In the genomic region with DNA sequence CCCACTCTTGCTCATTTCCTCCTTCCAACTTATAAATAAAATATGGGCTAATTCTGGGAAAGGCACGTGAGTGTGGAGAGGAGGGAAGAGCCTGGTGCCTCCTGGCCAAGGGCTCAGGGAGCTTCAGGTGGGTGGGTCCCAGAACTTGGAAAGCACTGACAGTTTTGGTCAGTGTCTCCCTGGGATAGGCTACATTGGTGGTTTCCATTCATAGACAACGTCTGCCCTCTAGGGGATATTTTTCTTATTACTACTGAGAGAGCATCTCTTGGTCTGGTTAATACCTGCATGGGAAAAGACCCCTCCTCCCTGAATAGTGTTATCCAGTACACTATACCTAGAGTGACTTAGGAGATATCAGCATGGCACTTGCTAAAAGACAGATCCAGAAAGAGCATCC, we compare ENCODE assay signal across 10 mouse cellular contexts. TPM values are rescaled to one million over a fixed set of nuclear protein-coding genes. Genes with fewer than 3 reads are reported as not detected.
DNase-seq lines count a peak whose midpoint lies in the region; ATAC-seq and TF ChIP-seq lines count a peak whose summit lies in the region.
"Had no signal": no experiment of that assay in that cellular context is flagged by ENCODE, and none has a peak within 500 bp of the region (broad histone marks: within the 10 kb centered on the region; RNA-seq: fewer than 3 reads in every experiment).

No protein-coding gene starts in this region.

- TF ChIP-seq POLR2A in MEL (IDR thresholded peaks at IDR 0.05; ENCODE audit: control insufficient read depth in 1 of 2, insufficient read depth in 1 of 2, low read depth in 1 of 2, low read length in 2 of 2, poor library complexity in 1 of 2): no peak

- H3K27ac ChIP-seq in hindbrain, embryonic 15.5 days (replicated peaks): no peak overlapping the region
- no peak overlapping the region for H3K27ac ChIP-seq in hindbrain, embryonic 14.5 days
- H3K27ac ChIP-seq in MEL (ENCODE audit: control insufficient read depth, low read depth, low read length): no peak overlapping the region
- no peak overlapping the region for H3K27ac ChIP-seq in intestine, embryonic 15.5 days
- H3K27ac ChIP-seq: limb, embryonic 12.5 days had no signal

- H3K9ac ChIP-seq in hindbrain, embryonic 15.5 days: no peak overlapping the region
- H3K9ac ChIP-seq in hindbrain, embryonic 14.5 days: no peak overlapping the region
- H3K9ac ChIP-seq in MEL (ENCODE audit: control insufficient read depth, low read depth, low read length, poor library complexity, severe bottlenecking): no peak overlapping the region
- H3K9ac ChIP-seq in intestine, embryonic 15.5 days: no peak overlapping the region
- H3K9ac ChIP-seq: limb, embryonic 12.5 days had no signal

- peak; percentile 84 for TF ChIP-seq RAD21 in MEL (IDR thresholded peaks at IDR 0.05; ENCODE audit: low read depth, low read length)

- TF ChIP-seq CTCF in MEL (IDR thresholded peaks at IDR 0.05 in 2 of 3, conservative IDR thresholded peaks at IDR 0.05 in 1 of 3; ENCODE audit: control insufficient read depth in 1 of 3, insufficient read depth in 1 of 3, low read depth in 2 of 3, low read length in 3 of 3, poor library complexity in 1 of 3, severe bottlenecking in 1 of 3): peak; percentile 17 to 76 (median 48); a peak in 5 of 6 replicates

- ATAC-seq in hindbrain, embryonic 15.5 days (ENCODE audit: low FRiP score, low read depth): peak; percentile 48; the same call in 1 of the 2 replicates
- ATAC-seq in hindbrain, embryonic 14.5 days (ENCODE audit: low FRiP score): no peak
- ATAC-seq in intestine, embryonic 15.5 days: peak; percentile 45; the same call in 1 of the 2 replicates
- ATAC-seq in activated CD4-positive, CD25-positive, alpha-beta regulatory T cell, adult 4 months: no peak

- H3K4me3 ChIP-seq in hindbrain, embryonic 15.5 days: no peak overlapping the region
- no peak overlapping the region for H3K4me3 ChIP-seq in hindbrain, embryonic 14.5 days (replicated peaks; ENCODE audit: low read length)
- no peak overlapping the region for H3K4me3 ChIP-seq in MEL (ENCODE audit: control insufficient read depth in 1 of 2, insufficient read depth in 1 of 2, low read depth in 2 of 2, low read length in 2 of 2)
- no peak overlapping the region for H3K4me3 ChIP-seq in intestine, embryonic 15.5 days (replicated peaks)
- H3K4me3 ChIP-seq: limb, embryonic 12.5 days had no signal

- 6% methylated on average over 2 of the region's 2 CpGs for WGBS in hindbrain, embryonic 15.5 days
- 10% methylated on average over 2 of the region's 2 CpGs for WGBS in hindbrain, embryonic 14.5 days
- WGBS in intestine, embryonic 15.5 days: 8% methylated on average over 2 of the region's 2 CpGs

- no peak for DNase-seq in hindbrain, embryonic 14.5 days (ENCODE audit: low spot score)
- DNase-seq in 416B (ENCODE audit: low read depth): peak; percentile 59
- peak; percentile 56 for DNase-seq in MEL (ENCODE audit: low read depth, low spot score)
- DNase-seq in left cerebral cortex, adult 11 months (ENCODE audit: low spot score): no peak
- no peak for DNase-seq in adrenal gland, postnatal 36 days

- H3K79me2 ChIP-seq in MEL (ENCODE audit: control insufficient read depth, insufficient read depth, low read length, poor library complexity): no peaks in the 10 kb centered on the region

- no peaks in the 10 kb centered on the region for H3K9me3 ChIP-seq in hindbrain, embryonic 15.5 days
- no peaks in the 10 kb centered on the region for H3K9me3 ChIP-seq in hindbrain, embryonic 14.5 days (ENCODE audit: control insufficient read depth, low read length)
- H3K9me3 ChIP-seq in MEL (replicated peaks; ENCODE audit: insufficient read depth, low read length): no peaks in the 10 kb centered on the region
- H3K9me3 ChIP-seq in intestine, embryonic 15.5 days: no peaks in the 10 kb centered on the region
- H3K9me3 ChIP-seq: limb, embryonic 12.5 days had no signal

- no peaks in the 10 kb centered on the region for H3K36me3 ChIP-seq in hindbrain, embryonic 15.5 days
- no peaks in the 10 kb centered on the region for H3K36me3 ChIP-seq in hindbrain, embryonic 14.5 days (replicated peaks; ENCODE audit: control insufficient read depth, insufficient read depth)
- H3K36me3 ChIP-seq in MEL (ENCODE audit: control insufficient read depth in 1 of 2, insufficient read depth in 2 of 2, low read length in 2 of 2): no peaks in the 10 kb centered on the region
- H3K36me3 ChIP-seq in intestine, embryonic 15.5 days: no peaks in the 10 kb centered on the region
- H3K36me3 ChIP-seq: limb, embryonic 12.5 days had no signal

- TF ChIP-seq EP300 in MEL (IDR thresholded peaks at IDR 0.05; ENCODE audit: low read depth in 1 of 2, low read length in 2 of 2): no peak

- no peaks in the 10 kb centered on the region for H3K4me1 ChIP-seq in hindbrain, embryonic 15.5 days (replicated peaks)
- H3K4me1 ChIP-seq in hindbrain, embryonic 14.5 days (replicated peaks; ENCODE audit: control insufficient read depth, insufficient read depth, low read length): no peaks in the 10 kb centered on the region
- no peaks in the 10 kb centered on the region; a peak in 1 of 4 replicates for H3K4me1 ChIP-seq in MEL (ENCODE audit: control insufficient read depth in 1 of 2, insufficient read depth in 2 of 2, low read length in 2 of 2)
- H3K4me1 ChIP-seq in intestine, embryonic 15.5 days (replicated peaks): no peaks in the 10 kb centered on the region
- H3K4me1 ChIP-seq: limb, embryonic 12.5 days had no signal

- no peaks in the 10 kb centered on the region for H3K27me3 ChIP-seq in hindbrain, embryonic 15.5 days
- no peaks in the 10 kb centered on the region for H3K27me3 ChIP-seq in hindbrain, embryonic 14.5 days (ENCODE audit: control insufficient read depth, insufficient read depth, low read length)
- peaks cover 0 to 4% of the 10 kb centered on the region in 2 experiments; a peak in 2 of 4 replicates for H3K27me3 ChIP-seq in MEL (ENCODE audit: control insufficient read depth in 1 of 2, insufficient read depth in 2 of 2, low read length in 2 of 2)
- no peaks in the 10 kb centered on the region for H3K27me3 ChIP-seq in intestine, embryonic 15.5 days (replicated peaks)
- H3K27me3 ChIP-seq: limb, embryonic 12.5 days had no signal

- H3K4me2 ChIP-seq in hindbrain, embryonic 15.5 days: no peak overlapping the region
- no peak overlapping the region for H3K4me2 ChIP-seq in hindbrain, embryonic 14.5 days (replicated peaks)
- H3K4me2 ChIP-seq in intestine, embryonic 15.5 days (replicated peaks): no peak overlapping the region
- H3K4me2 ChIP-seq: limb, embryonic 12.5 days had no signal

TF ChIP-seq in MEL, 35 proteins besides CTCF, POLR2A, EP300 and RAD21:
- no peak for TF ChIP-seq MAZ (IDR thresholded peaks at IDR 0.05; ENCODE audit: low read depth, low read length)
- TF ChIP-seq TBP (IDR thresholded peaks at IDR 0.05; ENCODE audit: low read depth, low read length): no peak
- TF ChIP-seq SMC3 (IDR thresholded peaks at IDR 0.05; ENCODE audit: low read depth, low read length): peak; percentile 61
- no peak for TF ChIP-seq ZNF384 (IDR thresholded peaks at IDR 0.05; ENCODE audit: low read depth, low read length)
- TF ChIP-seq USF1 (IDR thresholded peaks at IDR 0.05; ENCODE audit: low read depth, low read length): no peak
- no peak for TF ChIP-seq UBTF (IDR thresholded peaks at IDR 0.05; ENCODE audit: borderline replicate concordance, insufficient read depth, low read depth, low read length)
- TF ChIP-seq ETS1 (IDR thresholded peaks at IDR 0.05; ENCODE audit: low read depth, low read length): no peak
- TF ChIP-seq BHLHE40 (IDR thresholded peaks at IDR 0.05; ENCODE audit: borderline replicate concordance, low read depth, low read length): no peak
- TF ChIP-seq SIN3A (IDR thresholded peaks at IDR 0.05; ENCODE audit: low read length): no peak
- no peak for TF ChIP-seq GABPA (IDR thresholded peaks at IDR 0.05; ENCODE audit: low read depth, low read length)
- TF ChIP-seq TAL1 (IDR thresholded peaks at IDR 0.05; ENCODE audit: low read length): no peak
- TF ChIP-seq ZKSCAN1 (IDR thresholded peaks at IDR 0.05; ENCODE audit: low read depth, low read length): no peak
- TF ChIP-seq ZMIZ1 (IDR thresholded peaks at IDR 0.05; ENCODE audit: low read depth, low read length): no peak
- no peak for TF ChIP-seq KAT2A (conservative IDR thresholded peaks at IDR 0.05; ENCODE audit: low read depth, low read length)
- TF ChIP-seq ZC3H11A (IDR thresholded peaks at IDR 0.05; ENCODE audit: low read depth, low read length): peak; percentile 41
TF ChIP-seq in MEL: peak in this region for 2.

RNA-seq across cellular contexts. Expression of gene Serpinb5, which starts 22.8 kb away (rescaled TPM):
- polyA plus RNA-seq in hindbrain, embryonic 15.5 days (2015; fragmentation: Nextera tagmentation; extraction: Ambion mirVana): 0.16 and 0.33 TPM in 2 replicates
- 0.19 TPM in 1 of 2 replicates, not detected in the other for polyA plus RNA-seq in hindbrain, embryonic 14.5 days (2014; fragmentation: Nextera tagmentation; extraction: Ambion mirVana)
- total RNA-seq in MEL (2012; rRNA removed): not detected in 2 replicates
- not detected for polyA plus RNA-seq in MEL (2012; ENCODE audit: insufficient read depth in 1 of 2, insufficient read length in 2 of 2, low read depth in 1 of 2, low replicate concordance in 2 of 2, missing spikeins in 1 of 2)
- polyA plus RNA-seq in intestine, embryonic 15.5 days (2015; fragmentation: Nextera tagmentation; extraction: Ambion mirVana): 0.09 and 0.14 TPM in 2 replicates
- not detected for polyA plus RNA-seq in activated CD4-positive, CD25-positive, alpha-beta regulatory T cell, adult 4 months (2017; shearing (Covaris generic))
- not detected for total RNA-seq in adrenal gland, postnatal 36 days (2021)
- polyA plus RNA-seq: testis, adult 2 months had no signal

RNA-seq across cellular contexts. Expression of gene Serpinb12, which starts 50.4 kb away (rescaled TPM):
- polyA plus RNA-seq in hindbrain, embryonic 15.5 days (2015; fragmentation: Nextera tagmentation; extraction: Ambion mirVana): 0.09 TPM in 1 of 2 replicates, not detected in the other
- polyA plus RNA-seq in hindbrain, embryonic 14.5 days (2014; fragmentation: Nextera tagmentation; extraction: Ambion mirVana): 0.12 TPM in 1 of 2 replicates, not detected in the other
- not detected in 2 replicates for total RNA-seq in MEL (2012; rRNA removed)
- polyA plus RNA-seq in MEL (2012; ENCODE audit: insufficient read depth in 1 of 2, insufficient read length in 2 of 2, low read depth in 1 of 2, low replicate concordance in 2 of 2, missing spikeins in 1 of 2): not detected
- polyA plus RNA-seq in intestine, embryonic 15.5 days (2015; fragmentation: Nextera tagmentation; extraction: Ambion mirVana): 0.08 TPM in 1 of 2 replicates, not detected in the other
- not detected for polyA plus RNA-seq in activated CD4-positive, CD25-positive, alpha-beta regulatory T cell, adult 4 months (2017; shearing (Covaris generic))
- total RNA-seq in adrenal gland, postnatal 36 days (2021): not detected
- polyA plus RNA-seq: limb, embryonic 12.5 days; testis, adult 2 months had no signal

Comparison
In these comparisons a context has a peak if more than half of its experiments do, and no peak if none do; other contexts are left out.
1. ATAC-seq: peak in hindbrain, embryonic 15.5 days (single experiment) and intestine, embryonic 15.5 days (single experiment); none in hindbrain, embryonic 14.5 days (single experiment) and activated CD4-positive, CD25-positive, alpha-beta regulatory T cell, adult 4 months (single experiment).
2. DNase-seq: peak in 416B (single experiment) and MEL (single experiment); none in hindbrain, embryonic 14.5 days (single experiment), left cerebral cortex, adult 11 months (single experiment) and adrenal gland, postnatal 36 days (0 of 2).